Mouse (Mus musculus) left cerebral cortex, postnatal 4 days (tissue): ENCODE measurements around the gene Sin3a. TPM values are rescaled to one million over a fixed set of nuclear protein-coding genes. Genes with fewer than 3 reads are reported as not detected.

ENCODE experiments used
- DNase-seq: peaks from one replicate; pipeline ENCODE4 v3.0.0-alpha.2; 2022
- intact Hi-C: fragments of 180-260 bp; cut with DNase I; formaldehyde crosslinking; loops from one replicate; pipeline ENCODE4 v1.15.1; 2025
- total RNA-seq, 2 experiments: library from RNA; stranded (reverse); gene quantifications; 2 replicates each; pipeline ENCODE4 v1.2.3; 2021

The Sin3a gene
- total RNA-seq, 2 experiments from 2014 or later: 42.4 to 45.8 TPM

- intact Hi-C loops: loop anchor here (10.0 kb wide), 1 partner anchor 236 kb away; no protein-coding TSS in a partner anchor
- DNase-seq: peak; percentile 95
These were observed 59.0 kb downstream of the Sin3a start, which contains the start of gene Man2c1 for GRCm38 (mm10) chr9:57130577-57131433. Gene Man2c1 (plus strand): TSS chr9:57130690.

- DNase-seq: no peak
- intact Hi-C loops: loop anchor here (10.0 kb wide), 1 partner anchor 242 kb away; no protein-coding TSS in a partner anchor
These were observed 65.4 kb downstream of the Sin3a start for GRCm38 (mm10) chr9:57137246-57137645.

- intact Hi-C loops: loop anchor here (10.0 kb wide), 1 partner anchor 243 kb away; no protein-coding TSS in a partner anchor
- no peak for DNase-seq
These were observed 65.9 kb downstream of the Sin3a start for GRCm38 (mm10) chr9:57137777-57138176.

- DNase-seq: no peak
- intact Hi-C loops: loop anchor here (10.0 kb wide), 1 partner anchor 244 kb away; no protein-coding TSS in a partner anchor
These were observed 66.7 kb downstream of the Sin3a start for GRCm38 (mm10) chr9:57138507-57138906.

- no peak for DNase-seq
- intact Hi-C loops: loop anchor here (10.0 kb wide), 1 partner anchor 244 kb away; no protein-coding TSS in a partner anchor
These were observed 67.3 kb downstream of the Sin3a start for GRCm38 (mm10) chr9:57139110-57139509.

GRCm38 (mm10) chr9:57139571-57139970 is 67.7 kb downstream of the Sin3a start:
- no peak for DNase-seq
- intact Hi-C loops: loop anchor here (10.0 kb wide), 1 partner anchor 245 kb away; no protein-coding TSS in a partner anchor

- intact Hi-C loops: no loop called here
- no peak for DNase-seq
These were observed 69.8 kb downstream of the Sin3a start for GRCm38 (mm10) chr9:57141417-57142353.

- intact Hi-C loops: no loop called here
- DNase-seq: no peak
These were observed 71.4 kb downstream of the Sin3a start for GRCm38 (mm10) chr9:57143212-57143611.

- intact Hi-C loops: no loop called here
- no peak for DNase-seq
These were observed 73.0 kb downstream of the Sin3a start for GRCm38 (mm10) chr9:57144830-57145229.

- no peak for DNase-seq
- intact Hi-C loops: no loop called here
These were observed 74.7 kb downstream of the Sin3a start for GRCm38 (mm10) chr9:57146451-57147066.

- intact Hi-C loops: no loop called here
- no peak for DNase-seq
These were observed 75.6 kb downstream of the Sin3a start for GRCm38 (mm10) chr9:57147205-57148143.

- peak; percentile 82 for DNase-seq
- intact Hi-C loops: no loop called here
These were observed 76.5 kb downstream of the Sin3a start, which contains the start of gene Neil1 for GRCm38 (mm10) chr9:57148144-57148878. Gene Neil1 (minus strand): TSS chr9:57148305.

GRCm38 (mm10) chr9:57149021-57149420 is 77.2 kb downstream of the Sin3a start:
- intact Hi-C loops: no loop called here
- DNase-seq: no peak

- intact Hi-C loops: no loop called here
- DNase-seq: no peak
These were observed 78.4 kb downstream of the Sin3a start for GRCm38 (mm10) chr9:57150192-57150591.

- intact Hi-C loops: no loop called here
- no peak for DNase-seq
These were observed 80.5 kb downstream of the Sin3a start for GRCm38 (mm10) chr9:57152331-57152730.

- DNase-seq: no peak
- intact Hi-C loops: no loop called here
These were observed 84.5 kb downstream of the Sin3a start for GRCm38 (mm10) chr9:57156383-57156782.

- intact Hi-C loops: no loop called here
- DNase-seq: no peak
These were observed 85.0 kb downstream of the Sin3a start for GRCm38 (mm10) chr9:57156823-57157222.

GRCm38 (mm10) chr9:57157499-57157898 is 85.7 kb downstream of the Sin3a start:
- intact Hi-C loops: no loop called here
- DNase-seq: no peak
